ENCODE assay signal across 15 mouse cellular contexts in genomic region chr5:139860328-139861104, GRCm38 (mm10). TPM values are rescaled to one million over a fixed set of nuclear protein-coding genes. Genes with fewer than 3 reads are reported as not detected.
DNase-seq lines count a peak whose midpoint lies in the region; ATAC-seq and TF ChIP-seq lines count a peak whose summit lies in the region.
"Had no signal": no experiment of that assay in that cellular context is flagged by ENCODE, and none has a peak within 500 bp of the region (broad histone marks: within the 10 kb centered on the region; RNA-seq: fewer than 3 reads in every experiment).

No protein-coding gene starts in this region.

- 0 out of 2 replicates have a peak, but pooled peaks cover 7% of the 10 kb centered on the region for H3K27me3 ChIP-seq in forebrain, embryonic 10.5 days (ENCODE audit: poor library complexity, severe bottlenecking)
- no peaks in the 10 kb centered on the region for H3K27me3 ChIP-seq in hindbrain, embryonic 13.5 days
- H3K27me3 ChIP-seq in midbrain, postnatal 0 days (ENCODE audit: insufficient read depth, low read length) = no peaks in the 10 kb centered on the region
- peaks cover 10% of the 10 kb centered on the region for H3K27me3 ChIP-seq in liver, embryonic 12.5 days (replicated peaks)

- H3K4me3 ChIP-seq in forebrain, embryonic 10.5 days = peak overlapping the region; percentile 35
- no peak overlapping the region for H3K4me3 ChIP-seq in hindbrain, embryonic 13.5 days
- no peak overlapping the region for H3K4me3 ChIP-seq in midbrain, postnatal 0 days (ENCODE audit: low read depth, low read length)
- H3K4me3 ChIP-seq in liver, embryonic 12.5 days = no peak overlapping the region
- H3K4me3 ChIP-seq: limb, embryonic 15.5 days had no signal

- no peaks in the 10 kb centered on the region for H3K36me3 ChIP-seq in forebrain, embryonic 10.5 days (replicated peaks)
- H3K36me3 ChIP-seq in hindbrain, embryonic 13.5 days = no peaks in the 10 kb centered on the region
- H3K36me3 ChIP-seq in midbrain, postnatal 0 days (ENCODE audit: insufficient read depth, low read length) = no peaks in the 10 kb centered on the region
- no peaks in the 10 kb centered on the region for H3K36me3 ChIP-seq in liver, embryonic 12.5 days
- H3K36me3 ChIP-seq: limb, embryonic 15.5 days had no signal

- peak; percentile 74 to 82 for DNase-seq in cerebellum, postnatal 10 days
- no peak for DNase-seq in cerebellum, postnatal 25 days
- DNase-seq in forebrain, embryonic 10.5 days (ENCODE audit: extremely low spot score, low spot score) = peak; percentile 39
- DNase-seq in midbrain, postnatal 0 days (ENCODE audit: low spot score) = peak; percentile 75
- DNase-seq in heart, adult 18-20 months = no peak
- DNase-seq in heart, adult 9 months (ENCODE audit: low spot score in 2 of 2) = no peak
- DNase-seq: heart, postnatal 14 days; layer of hippocampus, postnatal 36 days; thymus, adult 18-20 months had no signal

- WGBS in forebrain, embryonic 10.5 days = 18% methylated on average over 15 of the region's 15 CpGs
- 25% methylated on average over 15 of the region's 15 CpGs for WGBS in hindbrain, embryonic 13.5 days
- WGBS in midbrain, postnatal 0 days = 18% methylated on average over 15 of the region's 15 CpGs
- WGBS in liver, embryonic 12.5 days (ENCODE audit: insufficient replicate concordance) = 43% methylated on average over 15 of the region's 15 CpGs

- TF ChIP-seq CTCF in midbrain, postnatal 0 days (IDR thresholded peaks at IDR 0.05) = no peak

- H3K27ac ChIP-seq in forebrain, embryonic 10.5 days = peak overlapping the region; percentile 71
- H3K27ac ChIP-seq in hindbrain, embryonic 13.5 days = peak overlapping the region; percentile 40; the same call in 1 of the 2 replicates
- H3K27ac ChIP-seq in midbrain, postnatal 0 days (ENCODE audit: low read depth, low read length) = no peak overlapping the region
- no peak overlapping the region for H3K27ac ChIP-seq in liver, embryonic 12.5 days
- H3K27ac ChIP-seq: limb, embryonic 15.5 days had no signal

- peaks cover 16% of the 10 kb centered on the region for H3K4me1 ChIP-seq in forebrain, embryonic 10.5 days
- H3K4me1 ChIP-seq in hindbrain, embryonic 13.5 days (replicated peaks) = peaks cover 10% of the 10 kb centered on the region
- H3K4me1 ChIP-seq in midbrain, postnatal 0 days (ENCODE audit: insufficient read depth, low read length) = no peaks in the 10 kb centered on the region
- H3K4me1 ChIP-seq in liver, embryonic 12.5 days = no peaks in the 10 kb centered on the region

- peak overlapping the region; percentile 31 for H3K4me2 ChIP-seq in hindbrain, embryonic 13.5 days
- no peak overlapping the region for H3K4me2 ChIP-seq in midbrain, postnatal 0 days (ENCODE audit: low read depth, low read length, poor library complexity, severe bottlenecking)
- no peak overlapping the region for H3K4me2 ChIP-seq in liver, embryonic 12.5 days
- H3K4me2 ChIP-seq: limb, embryonic 15.5 days had no signal

- no peaks in the 10 kb centered on the region for H3K9me3 ChIP-seq in forebrain, embryonic 10.5 days
- H3K9me3 ChIP-seq in hindbrain, embryonic 13.5 days = no peaks in the 10 kb centered on the region
- no peaks in the 10 kb centered on the region for H3K9me3 ChIP-seq in midbrain, postnatal 0 days (ENCODE audit: low read length)
- no peaks in the 10 kb centered on the region for H3K9me3 ChIP-seq in liver, embryonic 12.5 days (replicated peaks)
- H3K9me3 ChIP-seq: limb, embryonic 15.5 days had no signal

- H3K9ac ChIP-seq in hindbrain, embryonic 13.5 days = peak overlapping the region; percentile 39; the same call in 1 of the 2 replicates
- no peak overlapping the region; the same call in 1 of the 2 replicates for H3K9ac ChIP-seq in midbrain, postnatal 0 days (replicated peaks; ENCODE audit: low read length, poor library complexity, severe bottlenecking)
- no peak overlapping the region for H3K9ac ChIP-seq in liver, embryonic 12.5 days
- H3K9ac ChIP-seq: limb, embryonic 15.5 days had no signal

- peak; percentile 43; the same call in 1 of the 2 replicates for ATAC-seq in hindbrain, embryonic 13.5 days (ENCODE audit: low FRiP score)
- ATAC-seq in midbrain, postnatal 0 days (ENCODE audit: low FRiP score) = peak; percentile 49; the same call in 1 of the 2 replicates
- no peak for ATAC-seq in liver, embryonic 12.5 days
- ATAC-seq: lung, postnatal 0 days had no signal

RNA-seq across cellular contexts. Expression of gene Psmg3, which starts 33.8 kb away (rescaled TPM):
- 99.7 and 103 TPM in 2 replicates for polyA plus RNA-seq in forebrain, embryonic 10.5 days (2016; fragmentation: Nextera tagmentation; extraction: Ambion mirVana)
- 73.5 and 78.7 TPM in 2 replicates for polyA plus RNA-seq in hindbrain, embryonic 13.5 days (2015; fragmentation: Nextera tagmentation; extraction: Ambion mirVana)
- 20.4 and 28.7 TPM in 2 replicates for total RNA-seq in midbrain, postnatal 0 days (2014; rRNA removed)
- 61.0 and 65.9 TPM in 2 replicates for polyA plus RNA-seq in midbrain, postnatal 0 days (2015; fragmentation: Nextera tagmentation; extraction: Ambion mirVana)
- 10 to 100 TPM in 1 of 2 experiments, 1 to 10 TPM in 1; 8.1 to 10.1 TPM for total RNA-seq in heart, adult 18-20 months (2021)
- polyA plus RNA-seq in liver, embryonic 12.5 days (2016; fragmentation: Nextera tagmentation; extraction: Ambion mirVana) = 75.6 and 80.9 TPM in 2 replicates

RNA-seq across cellular contexts. Expression of gene Gm26938, which starts 34.3 kb away (rescaled TPM):
- polyA plus RNA-seq in forebrain, embryonic 10.5 days (2016; fragmentation: Nextera tagmentation; extraction: Ambion mirVana) = 0.31 TPM in 1 of 2 replicates, not detected in the other
- not detected in 2 replicates for polyA plus RNA-seq in hindbrain, embryonic 13.5 days (2015; fragmentation: Nextera tagmentation; extraction: Ambion mirVana)
- 1.3 TPM in 1 of 2 replicates, not detected in the other for total RNA-seq in midbrain, postnatal 0 days (2014; rRNA removed)
- not detected in 2 replicates for polyA plus RNA-seq in midbrain, postnatal 0 days (2015; fragmentation: Nextera tagmentation; extraction: Ambion mirVana)
- not detected for total RNA-seq in heart, adult 18-20 months (2021)
- not detected in 2 replicates for polyA plus RNA-seq in liver, embryonic 12.5 days (2016; fragmentation: Nextera tagmentation; extraction: Ambion mirVana)
- total RNA-seq: heart, postnatal 14 days; layer of hippocampus, postnatal 36 days had no signal
- polyA plus RNA-seq: gonadal fat pad, adult 2 months; kidney, embryonic 14.5 days; limb, embryonic 15.5 days; lung, postnatal 0 days had no signal

RNA-seq across cellular contexts. Expression of gene Tmem184a, which starts 40.8 kb away (rescaled TPM):
- 1.4 and 1.8 TPM in 2 replicates for polyA plus RNA-seq in forebrain, embryonic 10.5 days (2016; fragmentation: Nextera tagmentation; extraction: Ambion mirVana)
- 0.05 and 0.12 TPM in 2 replicates for polyA plus RNA-seq in hindbrain, embryonic 13.5 days (2015; fragmentation: Nextera tagmentation; extraction: Ambion mirVana)
- 0.05 TPM in 1 of 2 replicates, not detected in the other for total RNA-seq in midbrain, postnatal 0 days (2014; rRNA removed)
- polyA plus RNA-seq in midbrain, postnatal 0 days (2015; fragmentation: Nextera tagmentation; extraction: Ambion mirVana) = 0.16 and 0.29 TPM in 2 replicates
- total RNA-seq in heart, adult 18-20 months (2021) = under 1 TPM; 0.21 to 0.60 TPM
- 1.6 TPM in 2 replicates for polyA plus RNA-seq in liver, embryonic 12.5 days (2016; fragmentation: Nextera tagmentation; extraction: Ambion mirVana)

RNA-seq across cellular contexts. Expression of gene Elfn1, which starts 47.2 kb away (rescaled TPM):
- polyA plus RNA-seq in forebrain, embryonic 10.5 days (2016; fragmentation: Nextera tagmentation; extraction: Ambion mirVana) = 0.07 and 0.32 TPM in 2 replicates
- polyA plus RNA-seq in hindbrain, embryonic 13.5 days (2015; fragmentation: Nextera tagmentation; extraction: Ambion mirVana) = 1.3 and 1.4 TPM in 2 replicates
- 21.5 and 57.5 TPM in 2 replicates for total RNA-seq in midbrain, postnatal 0 days (2014; rRNA removed)
- 3.1 and 3.7 TPM in 2 replicates for polyA plus RNA-seq in midbrain, postnatal 0 days (2015; fragmentation: Nextera tagmentation; extraction: Ambion mirVana)
- total RNA-seq in heart, adult 18-20 months (2021) = under 1 TPM in 1 of 2 experiments, not detected in 1; 0.10 TPM
- polyA plus RNA-seq in liver, embryonic 12.5 days (2016; fragmentation: Nextera tagmentation; extraction: Ambion mirVana) = 0.05 and 0.14 TPM in 2 replicates

Comparison
In these comparisons a context has a peak if more than half of its experiments do, and no peak if none do; other contexts are left out.
1. DNase-seq: peak in cerebellum, postnatal 10 days (2 of 2), forebrain, embryonic 10.5 days (single experiment) and midbrain, postnatal 0 days (single experiment); none in cerebellum, postnatal 25 days (0 of 2), heart, adult 18-20 months (0 of 2) and heart, adult 9 months (0 of 2).
2. H3K27ac ChIP-seq: peak in forebrain, embryonic 10.5 days (single experiment) and hindbrain, embryonic 13.5 days (single experiment); none in midbrain, postnatal 0 days (single experiment) and liver, embryonic 12.5 days (single experiment).